Mouse (Mus musculus) frontal cortex, postnatal 25 days (tissue): ENCODE measurements around the gene Gm6882.
"Not testable (repeated sequence)": the region's sequence is repeated elsewhere in the genome, so short reads cannot be mapped to it uniquely, and the experiment has no call there.

ENCODE experiments used
- DNase-seq, 2 experiments: peaks; one replicate each; pipeline ENCODE4 v3.0.0; 2022; ENCODE audit warnings: low spot score in 2 of 2

Gm6882 gene

DNA sequence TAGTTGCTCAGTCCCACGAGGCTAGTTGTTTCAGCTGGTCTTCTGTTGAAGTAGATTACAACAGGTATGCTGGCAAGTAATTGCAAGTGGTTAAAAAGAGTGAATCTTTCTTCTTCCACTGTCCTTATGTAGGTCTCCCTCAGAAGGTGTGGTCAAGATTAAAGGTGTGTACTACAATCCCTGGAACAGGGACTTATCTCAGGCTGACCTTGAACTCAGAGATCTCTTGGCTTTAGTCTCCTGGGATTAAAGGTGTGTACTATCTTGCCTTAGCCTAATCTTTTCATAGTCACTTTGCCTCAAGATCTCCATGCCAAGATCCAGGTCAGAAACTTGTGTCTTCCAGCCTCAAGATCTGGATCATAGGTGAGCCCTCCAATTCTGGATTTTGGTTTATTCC, at the start of gene Gm6882:
TSS of gene Gm6882 (minus strand) at position 101 of the 400 bp plus-strand sequence.
- DNase-seq = not testable (repeated sequence)
